Mouse (Mus musculus): ENCODE measurements at regions not wholly inside any gene's neighbourhood (a gene's known extent, or its start where the extent isn't known, plus 50 kb on each side); places are given as distances from the start of the nearest gene placed in this dataset.
A peak's percentile ranks its signal among the peaks of the same experiment; 100 is the strongest.
"Not testable (repeated sequence)": the region's sequence is repeated elsewhere in the genome, so short reads cannot be mapped to it uniquely, and the experiment has no call there.

DNA sequence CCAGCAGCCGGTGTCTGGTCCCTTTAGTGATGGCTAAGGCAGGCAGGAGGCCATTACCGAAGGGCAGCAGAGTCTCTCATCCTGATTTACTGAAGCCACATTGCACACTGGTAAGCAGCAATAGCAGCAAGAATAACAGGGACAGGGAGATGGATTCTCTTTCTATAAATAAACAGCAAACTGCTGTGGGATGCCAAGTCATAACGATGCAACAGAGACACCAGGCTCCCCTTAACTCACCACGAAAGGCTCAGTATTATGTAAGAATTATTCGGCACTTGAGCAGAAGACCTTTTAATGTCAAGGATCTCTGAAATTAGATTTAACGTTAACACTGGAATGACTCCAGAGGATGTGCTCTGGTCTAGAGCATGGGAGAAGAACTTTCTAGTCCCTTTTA lies 202.1 kb downstream of the Ddx10 start:
- no peak for DNase-seq (ENCODE audit: low spot score)

DNA sequence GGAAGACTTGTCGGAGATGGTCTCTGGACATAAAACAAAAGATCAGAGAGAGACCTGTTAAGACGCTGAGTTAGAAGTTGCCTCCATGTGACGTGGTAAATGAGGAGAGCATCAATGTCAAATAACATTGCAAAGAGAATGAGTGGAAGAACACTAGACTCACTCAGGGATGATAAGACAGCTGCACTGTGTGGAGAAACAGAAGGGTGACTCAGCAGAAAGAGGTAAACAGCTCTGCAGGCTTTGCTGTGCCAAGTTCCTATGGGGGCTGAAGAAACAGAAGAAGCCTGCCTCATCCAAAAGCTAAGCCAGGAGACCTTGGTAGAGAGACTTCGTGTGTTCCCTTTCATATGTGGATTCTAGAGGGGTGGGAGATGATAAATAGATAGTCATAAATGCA lies 214.1 kb downstream of the Ddx10 start:
- no peak for DNase-seq (ENCODE audit: low spot score)

DNA sequence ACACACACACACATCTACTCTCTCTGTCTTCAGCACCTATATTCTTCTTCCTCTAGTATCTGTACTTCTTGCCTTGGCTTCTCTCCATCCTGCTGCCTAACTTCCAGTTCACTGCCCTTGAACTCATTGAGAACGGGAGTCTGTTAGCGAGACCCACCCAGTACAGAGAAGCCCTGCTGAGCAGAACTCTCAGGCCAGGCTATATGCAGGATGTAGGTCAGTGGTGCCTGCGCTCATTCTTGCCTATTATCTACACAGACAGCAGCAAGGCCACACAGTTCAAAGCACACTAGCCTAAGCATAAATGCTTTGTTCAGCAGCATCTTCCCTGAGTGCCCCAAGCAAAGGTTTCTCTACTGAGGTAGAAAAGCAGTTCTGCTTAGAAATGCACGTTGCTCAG lies 225.8 kb downstream of the Ddx10 start:
- no peak for DNase-seq (ENCODE audit: low spot score)

DNA sequence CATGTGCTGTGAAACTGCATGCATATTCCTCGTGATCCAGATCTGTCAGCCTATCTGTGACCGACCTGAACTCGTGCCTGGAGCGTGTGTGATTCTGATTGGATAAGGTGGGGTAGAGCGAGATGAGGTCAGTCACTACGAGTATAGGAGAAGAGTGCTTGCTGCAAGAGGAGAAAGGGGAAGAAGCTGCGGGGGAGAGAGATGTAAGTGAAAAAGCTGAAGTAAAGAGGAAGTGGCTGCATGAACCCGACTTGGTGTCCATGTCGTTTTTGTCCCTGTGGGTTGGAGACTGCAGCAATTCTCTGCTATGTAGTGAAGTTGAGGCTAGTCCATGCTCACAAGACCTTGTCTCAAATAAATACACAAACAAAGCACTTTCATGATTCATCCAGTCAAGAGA lies 237.1 kb downstream of the Ddx10 start:
- no peak for DNase-seq (ENCODE audit: low spot score)

DNA sequence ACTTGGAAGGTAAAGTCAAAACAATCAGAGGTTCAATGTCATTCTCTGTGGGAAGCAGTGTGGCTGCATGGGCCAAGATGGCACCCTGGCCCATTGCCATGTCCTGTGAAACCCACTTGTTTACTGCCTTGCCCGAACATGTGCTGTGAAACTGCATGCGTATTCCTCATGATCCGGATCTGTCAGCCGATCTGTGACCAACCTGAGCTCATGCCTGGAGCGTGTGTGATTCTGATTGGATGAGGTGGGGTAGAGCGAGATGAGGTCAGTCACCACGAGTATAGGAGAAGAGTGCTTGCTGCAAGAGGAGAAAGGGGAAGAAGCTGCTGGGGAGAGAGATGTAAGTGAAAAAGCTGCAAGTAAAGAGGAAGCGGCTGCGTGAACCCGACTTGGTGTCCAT lies 240.5 kb downstream of the Ddx10 start:
- no peak for DNase-seq (ENCODE audit: low spot score)

DNA sequence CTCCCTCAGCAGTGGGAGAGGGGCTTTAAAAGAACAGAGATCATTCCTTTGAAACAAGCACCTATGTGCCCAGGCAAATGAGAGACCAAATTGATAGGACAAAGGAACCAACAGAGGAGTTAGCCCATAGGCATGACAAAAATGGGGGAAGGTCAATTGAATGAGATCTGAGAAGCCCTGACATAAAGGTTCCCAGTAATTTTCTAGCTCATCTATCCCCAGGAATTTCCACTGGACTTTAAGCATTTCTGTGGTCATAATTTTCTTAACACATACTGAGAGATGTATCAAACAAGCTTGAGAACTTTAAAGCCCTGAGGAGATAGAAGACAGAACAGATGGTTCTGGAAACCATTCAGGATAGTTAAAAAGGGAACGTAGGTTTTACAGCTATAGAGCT lies 241.8 kb downstream of the Ddx10 start:
- DNase-seq (ENCODE audit: low spot score): no peak

DNA sequence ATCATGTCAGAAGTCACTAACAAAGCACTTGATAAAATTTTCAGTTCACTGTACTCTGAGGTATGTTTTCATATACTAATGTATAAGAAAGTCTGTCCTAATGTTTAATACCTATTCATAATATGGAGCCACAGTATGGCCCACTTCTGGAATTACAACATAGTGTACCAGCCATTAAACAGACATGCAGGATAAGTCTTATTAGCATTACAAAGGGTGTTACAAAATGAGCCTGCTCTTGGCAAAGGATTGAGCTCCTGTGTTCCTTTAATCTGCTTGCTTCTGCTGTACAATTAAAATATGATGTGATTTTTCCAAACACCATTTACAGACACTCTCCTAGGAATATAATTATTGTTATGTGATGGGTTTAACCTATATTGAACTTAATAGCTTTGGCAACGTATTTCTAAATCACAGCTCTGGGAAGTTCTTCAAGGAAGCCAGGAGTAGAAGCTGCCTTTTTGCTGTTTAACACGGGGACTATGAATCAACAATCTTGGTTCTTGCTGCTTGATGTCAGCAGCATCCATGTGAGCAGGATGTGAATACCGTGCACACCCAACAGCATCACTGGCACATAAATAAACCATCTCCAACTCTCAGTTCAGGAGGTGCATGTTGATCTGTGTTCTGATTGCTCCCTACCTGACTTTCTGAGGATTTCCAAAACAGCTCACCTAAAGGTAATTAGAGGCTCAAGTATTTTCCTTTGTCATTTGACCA lies 243.4 kb downstream of the Ddx10 start:
- no peak for DNase-seq (ENCODE audit: low spot score)

DNA sequence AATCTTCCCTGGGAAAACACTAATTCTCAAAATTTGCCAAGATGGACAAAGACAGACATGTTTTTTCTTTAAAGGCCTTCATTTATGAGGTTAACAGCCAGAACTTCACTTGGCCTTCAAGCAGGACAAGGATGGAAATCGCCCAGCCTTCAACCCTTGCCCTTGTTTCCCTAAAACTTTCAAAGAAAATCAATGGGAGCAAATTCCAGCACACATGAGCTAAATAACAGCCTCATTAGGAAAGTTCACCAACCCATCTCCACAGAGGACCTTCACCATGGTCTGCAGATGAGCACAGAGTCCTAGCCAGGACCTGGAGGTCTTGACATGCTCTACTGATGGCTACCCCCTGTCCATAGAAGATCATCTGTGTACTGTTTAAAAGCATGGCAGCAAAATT lies 271.8 kb downstream of the Ddx10 start:
- DNase-seq (ENCODE audit: low spot score): no peak

DNA sequence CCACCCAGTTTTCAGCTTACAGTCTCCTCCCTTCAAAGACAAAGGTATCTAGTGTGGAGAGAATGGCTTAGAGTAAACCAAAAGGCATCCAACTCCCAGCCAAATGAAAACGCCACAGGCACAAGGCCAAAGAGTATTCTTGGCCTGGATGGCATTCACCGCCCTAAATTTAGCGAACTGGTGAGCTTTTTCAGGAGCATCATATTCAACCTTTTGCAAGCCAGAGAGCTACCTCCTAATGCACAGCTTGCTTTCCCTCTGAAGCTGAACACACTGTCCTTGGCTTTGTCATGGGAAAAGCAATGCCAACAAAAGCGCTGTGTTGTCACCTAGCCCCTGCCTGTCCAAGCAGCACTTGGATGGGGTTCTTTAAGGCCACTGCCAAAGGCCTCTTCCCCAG lies 282.2 kb downstream of the Ddx10 start:
- DNase-seq (ENCODE audit: low spot score): no peak

DNA sequence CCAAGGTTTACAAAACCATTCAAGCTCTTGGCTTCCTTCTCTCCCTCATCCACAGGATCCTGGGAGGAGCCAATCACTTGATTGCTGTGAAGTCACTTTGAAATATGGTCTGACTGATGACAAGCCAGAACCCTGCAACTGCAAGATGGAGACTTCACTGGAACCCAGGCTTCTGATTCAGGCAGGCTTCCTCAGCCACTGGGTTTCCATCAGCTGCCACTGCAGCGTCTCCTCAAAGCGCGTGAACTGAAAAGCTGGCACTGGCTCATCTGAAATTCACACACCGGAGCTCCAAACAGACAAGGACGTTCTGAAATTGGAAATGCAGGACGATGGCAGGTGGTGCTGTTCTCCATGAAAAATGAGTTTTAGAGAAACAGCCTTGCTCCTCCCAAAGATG lies 280.1 kb upstream of the AI593442 start:
- DNase-seq (ENCODE audit: low spot score): no peak

DNA sequence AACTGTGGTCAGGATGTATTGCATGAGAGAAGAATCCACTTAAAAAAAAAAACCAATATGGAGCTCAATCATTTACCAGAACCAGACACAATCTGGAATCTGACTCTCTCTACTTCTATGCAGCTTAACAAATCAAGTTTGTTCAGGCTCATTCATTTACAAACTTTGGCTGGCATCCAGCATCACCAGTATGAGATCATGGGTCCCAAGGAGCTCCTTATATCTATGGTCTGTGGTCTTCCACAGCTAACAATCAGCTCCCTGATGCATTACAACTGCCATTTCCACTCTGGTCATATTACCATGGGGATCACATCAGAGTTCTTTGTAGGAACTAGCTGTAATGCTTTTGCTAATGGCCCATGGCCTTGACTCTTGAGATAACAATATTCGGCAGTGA lies 277.7 kb upstream of the AI593442 start:
- no peak for DNase-seq (ENCODE audit: low spot score)

DNA sequence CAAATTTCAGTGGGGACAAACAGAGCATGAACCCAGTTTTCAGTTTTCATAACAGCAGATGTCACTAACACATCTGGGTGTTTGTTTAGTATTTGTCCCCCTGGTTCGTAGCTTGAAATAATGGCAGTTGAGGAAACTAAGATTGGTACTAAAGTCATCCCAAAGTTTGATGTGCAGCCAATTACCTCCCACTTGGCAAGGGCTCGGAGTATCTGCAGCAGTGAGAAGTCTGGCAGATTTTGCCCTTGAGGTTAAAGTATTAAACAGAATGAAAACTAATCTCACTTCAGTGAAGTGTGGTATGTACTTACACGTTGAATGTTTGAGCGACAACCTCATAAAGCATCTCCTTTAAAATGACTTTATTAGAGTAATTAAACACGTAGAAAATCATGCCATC lies 264.5 kb upstream of the AI593442 start:
- no peak for DNase-seq (ENCODE audit: low spot score)

DNA sequence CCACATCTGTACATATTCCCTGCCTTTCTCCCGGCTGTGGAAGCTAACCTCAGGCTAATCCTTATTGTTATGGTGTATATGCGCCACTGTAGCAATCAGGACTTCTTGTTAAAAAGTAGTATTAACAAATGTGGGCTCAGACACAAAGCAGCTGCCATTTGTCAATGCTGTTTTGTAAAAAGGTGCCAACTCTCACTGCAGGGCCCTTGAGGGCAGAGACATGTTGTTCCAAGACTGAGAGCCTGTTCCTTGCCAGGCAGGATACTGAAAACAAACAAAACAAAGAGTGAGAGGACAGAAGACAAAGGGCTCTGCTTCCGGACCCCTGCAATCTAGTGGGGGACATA lies 262.0 kb upstream of the AI593442 start:
- DNase-seq (ENCODE audit: low spot score): no peak

DNA sequence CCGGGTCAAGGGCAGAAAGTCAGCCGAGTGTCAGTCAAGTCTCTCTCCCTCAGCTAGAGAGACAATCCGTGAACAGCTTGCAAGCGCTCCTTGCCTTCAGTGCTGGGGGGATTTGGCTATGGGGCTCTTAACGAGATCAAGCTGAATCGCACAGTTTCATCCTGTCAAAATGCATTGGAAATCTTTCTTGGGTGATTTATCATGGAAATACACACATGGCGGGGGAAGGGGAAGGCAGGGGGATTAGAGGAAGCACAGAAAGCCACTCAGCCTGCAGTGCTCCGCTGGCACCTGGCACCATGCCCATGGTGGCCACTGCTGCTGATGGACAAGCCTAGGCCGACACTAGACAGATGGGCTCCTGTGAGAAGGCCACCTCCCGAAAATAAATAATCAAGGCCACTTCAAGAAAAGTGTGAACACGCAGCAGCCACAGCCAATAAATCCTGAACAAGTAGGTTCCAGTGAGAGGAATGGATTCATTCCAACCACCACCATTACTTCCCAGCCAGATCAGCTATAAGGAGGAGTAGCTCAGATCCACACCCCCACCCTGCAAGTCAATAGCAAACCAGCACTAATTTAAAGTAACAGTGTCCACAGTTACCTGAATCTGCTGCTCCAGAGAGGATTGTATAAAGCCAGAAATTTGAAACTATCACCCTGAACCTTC lies 261.5 kb upstream of the AI593442 start:
- peak; percentile 33 for DNase-seq (ENCODE audit: low spot score)

DNA sequence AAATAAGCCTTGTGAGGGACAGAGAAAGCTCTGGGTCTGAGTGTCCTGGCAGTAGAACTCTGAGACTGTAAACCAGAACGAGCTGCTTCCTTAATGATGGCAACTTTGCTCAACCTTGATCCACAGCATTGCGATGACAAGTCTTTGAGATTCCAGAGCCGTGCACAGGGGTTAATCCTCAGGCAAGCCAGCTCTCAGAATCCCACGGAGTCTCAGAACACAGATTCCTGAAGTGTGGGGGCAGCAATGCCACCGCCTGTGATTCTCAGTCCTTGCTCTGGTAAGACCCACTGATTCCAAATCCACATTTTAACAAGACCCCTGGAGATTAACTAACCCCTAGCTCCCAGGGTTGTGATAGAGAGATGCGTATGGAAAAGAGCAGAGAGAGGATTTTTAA lies 255.5 kb upstream of the AI593442 start:
- DNase-seq (ENCODE audit: low spot score): no peak

DNA sequence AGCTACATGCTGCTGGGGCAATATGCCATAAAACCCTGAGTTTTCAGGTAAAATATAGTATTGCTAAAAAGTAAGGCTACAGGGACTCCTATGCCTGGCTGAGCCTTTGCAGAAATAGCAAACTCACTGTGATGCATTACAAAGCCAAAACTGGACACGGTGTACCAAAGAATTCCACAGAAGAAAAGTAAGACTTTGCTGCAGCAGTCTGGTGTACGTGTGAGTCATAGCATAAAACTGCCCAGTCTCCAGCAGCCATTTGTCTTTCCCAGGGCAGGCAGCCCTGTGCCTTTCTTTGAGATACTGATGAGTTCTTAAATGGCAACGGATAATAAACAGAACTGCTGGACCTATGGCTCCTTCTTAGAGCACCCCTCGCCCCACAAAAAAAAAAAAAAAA lies 237.9 kb upstream of the AI593442 start:
- DNase-seq (ENCODE audit: low spot score): no peak

DNA sequence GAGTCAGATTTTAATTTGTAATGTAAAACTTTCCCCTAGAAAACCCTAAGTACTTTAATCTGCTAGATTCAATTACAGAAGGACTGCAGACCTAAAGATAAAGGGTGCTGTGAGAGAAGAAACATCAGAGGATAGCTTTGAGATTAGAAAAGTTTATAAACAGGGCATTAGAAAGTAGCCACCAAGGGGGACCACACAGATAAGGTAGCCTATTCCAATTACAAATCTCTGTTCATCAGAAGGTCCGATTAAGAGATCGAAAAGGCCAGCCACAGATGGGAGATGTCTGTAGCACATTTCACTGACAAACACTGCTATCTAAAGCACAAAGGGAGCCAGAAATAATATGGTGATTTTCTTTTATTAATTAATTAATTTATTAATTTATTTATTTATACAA lies 209.1 kb upstream of the AI593442 start:
- not testable (repeated sequence) for DNase-seq (ENCODE audit: low spot score)

DNA sequence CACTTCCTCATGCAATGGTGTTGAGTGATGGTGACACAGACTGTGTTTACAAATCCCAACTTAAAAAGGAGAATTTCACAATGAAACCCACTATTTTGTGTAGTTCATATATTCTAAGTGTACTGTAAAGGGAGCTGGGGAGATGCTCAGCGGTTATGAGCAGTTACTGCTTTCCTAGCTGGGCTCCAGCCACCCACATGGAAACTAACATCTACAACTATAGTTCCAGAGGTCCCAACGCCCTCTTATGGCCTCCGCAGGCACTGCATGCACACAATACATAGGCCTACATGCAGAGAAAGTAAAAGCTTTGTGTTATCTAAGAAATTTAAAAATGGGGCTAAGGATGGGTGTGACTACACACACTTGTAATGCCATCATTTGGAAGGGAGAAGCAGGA lies 208.4 kb upstream of the AI593442 start:
- DNase-seq (ENCODE audit: low spot score): not testable (repeated sequence)

DNA sequence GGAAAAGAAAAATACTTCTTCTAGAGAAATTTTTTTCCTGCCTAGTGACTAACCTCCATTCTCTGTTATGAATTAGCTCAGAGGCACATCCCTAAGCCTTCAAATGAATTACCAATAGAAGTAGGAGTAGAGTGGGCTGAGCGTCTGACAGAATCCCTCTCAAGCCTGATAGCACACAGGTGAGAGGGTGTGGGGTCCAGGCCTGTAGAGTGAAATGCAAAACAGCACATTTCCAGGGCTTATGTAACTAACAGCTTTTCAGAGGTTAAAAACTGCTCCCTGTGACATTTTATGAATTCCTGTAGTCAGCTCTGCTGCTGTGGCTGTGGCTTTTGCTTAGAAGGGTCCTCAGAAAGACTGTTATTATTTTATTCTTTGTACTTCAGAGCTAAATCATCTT lies 187.7 kb upstream of the AI593442 start:
- no peak for DNase-seq (ENCODE audit: low spot score)

DNA sequence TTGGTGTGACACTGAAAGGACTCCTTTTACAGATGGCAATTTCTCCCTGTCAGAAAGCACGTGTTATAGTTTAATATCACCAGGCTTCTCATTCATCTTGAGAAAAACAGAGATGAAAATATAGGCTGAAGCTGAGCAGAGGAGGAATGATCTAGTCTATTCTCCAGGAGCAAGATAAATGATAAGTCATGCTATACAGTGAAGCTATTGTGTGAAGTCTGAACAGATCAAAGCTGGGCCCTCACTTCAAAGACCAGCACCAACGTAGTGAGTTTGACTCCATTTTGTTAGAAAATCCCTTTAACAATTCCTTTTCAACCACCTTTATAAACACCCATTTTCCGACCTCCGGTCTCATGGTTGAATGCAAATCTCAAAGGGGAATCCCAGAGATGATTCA lies 180.7 kb upstream of the AI593442 start:
- no peak for DNase-seq (ENCODE audit: low spot score)

DNA sequence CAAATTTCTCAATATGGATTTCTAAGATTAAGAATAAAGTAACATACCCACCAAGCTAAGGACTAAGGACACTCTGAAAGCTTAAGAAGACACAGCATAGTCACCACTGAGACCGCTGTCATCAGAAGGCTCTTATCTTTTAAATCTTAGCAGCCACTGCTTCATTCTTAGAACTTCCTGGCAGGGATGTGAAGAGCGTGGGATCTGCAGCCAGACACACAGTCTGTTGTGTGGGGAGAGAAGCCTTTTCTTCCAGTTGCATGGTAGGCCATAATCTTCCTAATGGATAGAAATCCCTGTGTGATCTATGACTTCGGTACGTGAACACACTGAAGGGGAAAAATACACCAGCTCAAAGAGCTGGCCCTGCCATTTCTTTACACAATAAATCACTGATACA lies 178.8 kb upstream of the AI593442 start:
- no peak for DNase-seq (ENCODE audit: low spot score)

DNA sequence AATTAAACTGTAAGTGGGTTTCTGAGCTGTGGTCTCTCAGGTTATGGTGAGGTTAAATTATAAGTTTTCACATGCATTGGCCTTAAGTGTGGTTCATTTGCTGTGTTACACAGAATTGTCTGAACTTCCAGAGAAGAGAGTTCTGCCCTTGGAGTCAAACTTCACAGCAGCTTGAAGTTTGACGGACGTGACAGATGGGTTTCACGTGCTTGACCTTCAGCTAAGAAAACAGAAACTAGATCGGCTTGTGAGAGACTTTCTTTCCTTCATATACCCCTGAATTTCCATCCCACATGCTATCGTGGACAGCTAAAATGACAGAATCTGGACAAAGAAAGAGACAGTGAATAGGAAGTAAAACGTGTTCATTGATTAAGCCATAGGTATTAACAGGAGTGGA lies 173.8 kb upstream of the AI593442 start:
- no peak for DNase-seq (ENCODE audit: low spot score)

DNA sequence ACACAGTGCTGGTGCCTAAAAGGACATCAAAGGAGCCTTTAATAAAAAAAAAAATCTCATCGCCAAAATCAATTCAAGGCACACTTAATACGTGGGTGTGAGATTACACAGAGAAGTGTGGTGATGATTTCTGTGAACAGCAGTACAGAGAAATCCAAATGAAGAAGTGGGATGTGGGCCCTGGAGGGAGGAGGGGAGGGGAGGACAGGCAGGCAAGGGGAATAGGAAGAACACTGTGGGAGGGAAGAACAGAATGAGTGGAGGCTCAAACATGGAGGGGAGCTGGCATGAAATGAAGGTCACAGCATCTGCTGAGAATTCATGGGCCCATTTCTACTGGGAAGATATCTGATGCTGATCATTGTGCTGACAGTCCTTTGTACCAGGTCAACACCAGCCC lies 171.0 kb upstream of the AI593442 start:
- no peak for DNase-seq (ENCODE audit: low spot score)

DNA sequence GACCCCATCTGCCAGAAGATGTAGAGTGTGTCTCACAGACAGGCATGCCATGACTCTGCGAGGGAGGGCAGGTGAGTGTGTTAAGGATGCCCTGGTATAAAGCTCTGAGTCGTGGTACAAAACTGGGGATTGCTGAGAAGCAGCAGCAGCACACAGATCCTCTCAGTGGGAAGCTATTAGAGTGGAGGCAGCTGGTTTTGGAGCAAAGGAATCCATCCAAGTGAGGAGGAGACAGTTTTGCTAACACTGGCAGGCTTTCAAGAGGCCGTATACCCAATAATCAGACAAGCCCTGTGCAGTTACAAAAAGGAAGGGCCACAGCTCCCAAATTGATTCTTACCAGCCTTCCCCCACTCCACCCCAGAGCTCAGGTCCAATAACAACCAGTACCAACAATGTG lies 170.4 kb upstream of the AI593442 start:
- no peak for DNase-seq (ENCODE audit: low spot score)
